In the genomic region with DNA sequence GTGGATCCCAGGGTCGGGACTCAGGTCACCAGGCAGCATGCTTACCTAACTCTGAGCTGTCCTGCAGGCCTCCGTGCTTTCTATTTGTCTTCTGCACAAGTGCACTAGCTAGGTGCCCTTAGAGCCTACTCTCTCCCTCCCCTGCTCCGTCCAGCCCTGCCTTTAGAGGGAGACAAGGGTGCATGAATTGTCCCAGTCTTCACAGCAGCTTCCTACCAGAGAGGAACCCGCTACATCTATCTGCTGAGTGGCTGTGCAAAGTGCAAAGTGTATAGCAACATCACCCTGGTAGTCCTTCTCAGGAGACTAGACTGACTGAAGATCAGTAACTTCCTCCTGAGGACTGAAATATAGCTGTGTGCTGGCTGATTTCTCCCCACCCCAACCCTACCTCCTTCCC, we compare ENCODE assay signal across 17 mouse cellular contexts. TPM values are rescaled to one million over a fixed set of nuclear protein-coding genes. Genes with fewer than 3 reads are reported as not detected.
DNase-seq lines count a peak whose midpoint lies in the region; ATAC-seq and TF ChIP-seq lines count a peak whose summit lies in the region.
"Had no signal": no experiment of that assay in that cellular context is flagged by ENCODE, and none has a peak within 500 bp of the region (broad histone marks: within the 10 kb centered on the region; RNA-seq: fewer than 3 reads in every experiment).

No protein-coding gene starts in this region.

- peak in 2 of 3 experiments; percentile 5 to 36; a peak in 2 of 6 replicates for TF ChIP-seq CTCF in MEL (IDR thresholded peaks at IDR 0.05 in 2 of 3, conservative IDR thresholded peaks at IDR 0.05 in 1 of 3; ENCODE audit: control insufficient read depth in 1 of 3, insufficient read depth in 1 of 3, low read depth in 2 of 3, low read length in 3 of 3, poor library complexity in 1 of 3, severe bottlenecking in 1 of 3)
- no peak; the same call in 1 of the 2 replicates for TF ChIP-seq CTCF in left cerebral cortex, adult 2 months (IDR thresholded peaks at IDR 0.05)

- intact Hi-C loops in left cerebral cortex, adult 2 months (cut with DNase I): no loop called here

- no peaks in the 10 kb centered on the region for H3K27me3 ChIP-seq in kidney, embryonic 15.5 days
- H3K27me3 ChIP-seq in MEL (ENCODE audit: control insufficient read depth in 1 of 2, insufficient read depth in 2 of 2, low read length in 2 of 2): no peaks in the 10 kb centered on the region
- H3K27me3 ChIP-seq in hindbrain, embryonic 16.5 days (replicated peaks; ENCODE audit: control insufficient read depth, insufficient read depth, low read length): no peaks in the 10 kb centered on the region
- H3K27me3 ChIP-seq: lung, embryonic 15.5 days had no signal

- DNase-seq in kidney, adult 11 months: peak; percentile 81
- DNase-seq in MEL (ENCODE audit: low read depth, low spot score): peak; percentile 76
- DNase-seq in kidney, adult 9 months: peak; percentile 82
- DNase-seq in lung, postnatal 10 days: peak; percentile 37
- no peak for DNase-seq in left cerebral cortex, adult 2 months (ENCODE audit: extremely low spot score in 1 of 2, low spot score in 2 of 2)
- DNase-seq in thymus, postnatal 10 days (ENCODE audit: low spot score in 2 of 2): no peak
- DNase-seq: adrenal gland, postnatal 25 days; cerebellum, adult 11-12 months; thymus, adult 18-20 months had no signal

- no peaks in the 10 kb centered on the region for H3K36me3 ChIP-seq in kidney, embryonic 15.5 days
- peaks cover 0 to 27% of the 10 kb centered on the region in 2 experiments; a peak in 2 of 4 replicates for H3K36me3 ChIP-seq in MEL (ENCODE audit: control insufficient read depth in 1 of 2, insufficient read depth in 2 of 2, low read length in 2 of 2)
- H3K36me3 ChIP-seq in hindbrain, embryonic 16.5 days (ENCODE audit: control insufficient read depth, insufficient read depth, low read length): no peaks in the 10 kb centered on the region
- H3K36me3 ChIP-seq: forebrain, embryonic 10.5 days; heart, embryonic 15.5 days; lung, embryonic 15.5 days had no signal

- no peak overlapping the region for H3K4me2 ChIP-seq in kidney, embryonic 15.5 days
- H3K4me2 ChIP-seq in hindbrain, embryonic 16.5 days (ENCODE audit: low read length): no peak overlapping the region
- H3K4me2 ChIP-seq: heart, embryonic 15.5 days; lung, embryonic 15.5 days had no signal

- H3K4me1 ChIP-seq in kidney, embryonic 15.5 days: no peaks in the 10 kb centered on the region
- H3K4me1 ChIP-seq in MEL (ENCODE audit: control insufficient read depth in 1 of 2, insufficient read depth in 2 of 2, low read length in 2 of 2): peaks cover 27 to 33% of the 10 kb centered on the region in 2 experiments
- no peaks in the 10 kb centered on the region for H3K4me1 ChIP-seq in hindbrain, embryonic 16.5 days (ENCODE audit: control insufficient read depth, insufficient read depth, low read depth, low read length)
- H3K4me1 ChIP-seq: forebrain, embryonic 10.5 days; heart, embryonic 15.5 days; lung, embryonic 15.5 days had no signal

- TF ChIP-seq RAD21 in MEL (IDR thresholded peaks at IDR 0.05; ENCODE audit: low read depth, low read length): peak; percentile 22

- 63% methylated on average over 4 of the region's 4 CpGs for WGBS in kidney, embryonic 15.5 days
- 72% methylated on average over 4 of the region's 4 CpGs for WGBS in hindbrain, embryonic 16.5 days

- H3K27ac ChIP-seq in kidney, embryonic 15.5 days: no peak overlapping the region
- H3K27ac ChIP-seq in MEL (ENCODE audit: control insufficient read depth, low read depth, low read length): peak overlapping the region; percentile 27
- H3K27ac ChIP-seq in left cerebral cortex, adult 2 months: no peak overlapping the region
- no peak overlapping the region for H3K27ac ChIP-seq in hindbrain, embryonic 16.5 days (ENCODE audit: low read depth, low read length)
- H3K27ac ChIP-seq: forebrain, embryonic 10.5 days; heart, embryonic 15.5 days; lung, embryonic 15.5 days had no signal

- no peak for TF ChIP-seq EP300 in MEL (IDR thresholded peaks at IDR 0.05; ENCODE audit: low read depth in 1 of 2, low read length in 2 of 2)

- no peak for ATAC-seq in kidney, embryonic 15.5 days (replicated peaks; ENCODE audit: low FRiP score)
- no peak for ATAC-seq in hindbrain, embryonic 16.5 days
- ATAC-seq: CD4-positive, CD25-positive, alpha-beta regulatory T cell, adult 4 months; midbrain, embryonic 16.5 days had no signal

- no peak overlapping the region for H3K4me3 ChIP-seq in kidney, embryonic 15.5 days (replicated peaks)
- H3K4me3 ChIP-seq in MEL (ENCODE audit: control insufficient read depth in 1 of 2, insufficient read depth in 1 of 2, low read depth in 2 of 2, low read length in 2 of 2): no peak overlapping the region
- H3K4me3 ChIP-seq in left cerebral cortex, adult 2 months: no peak overlapping the region
- H3K4me3 ChIP-seq in hindbrain, embryonic 16.5 days (ENCODE audit: low read length): no peak overlapping the region
- H3K4me3 ChIP-seq: forebrain, embryonic 10.5 days; heart, embryonic 15.5 days; lung, embryonic 15.5 days had no signal

- no peak for TF ChIP-seq POLR2A in MEL (IDR thresholded peaks at IDR 0.05; ENCODE audit: control insufficient read depth in 1 of 2, insufficient read depth in 1 of 2, low read depth in 1 of 2, low read length in 2 of 2, poor library complexity in 1 of 2)

- no peaks in the 10 kb centered on the region for H3K79me2 ChIP-seq in MEL (ENCODE audit: control insufficient read depth, insufficient read depth, low read length, poor library complexity)

- no peak overlapping the region for H3K9ac ChIP-seq in kidney, embryonic 15.5 days
- H3K9ac ChIP-seq in MEL (ENCODE audit: control insufficient read depth, low read depth, low read length, poor library complexity, severe bottlenecking): no peak overlapping the region
- no peak overlapping the region for H3K9ac ChIP-seq in hindbrain, embryonic 16.5 days (ENCODE audit: low read depth, low read length)
- H3K9ac ChIP-seq: heart, embryonic 15.5 days; lung, embryonic 15.5 days had no signal

- H3K9me3 ChIP-seq in kidney, embryonic 15.5 days (replicated peaks): no peaks in the 10 kb centered on the region
- no peaks in the 10 kb centered on the region for H3K9me3 ChIP-seq in MEL (replicated peaks; ENCODE audit: insufficient read depth, low read length)
- H3K9me3 ChIP-seq in hindbrain, embryonic 16.5 days (ENCODE audit: control insufficient read depth, low read length): no peaks in the 10 kb centered on the region
- H3K9me3 ChIP-seq: forebrain, embryonic 10.5 days; heart, embryonic 15.5 days; lung, embryonic 15.5 days had no signal

TF ChIP-seq in MEL, 35 proteins besides CTCF, POLR2A, EP300 and RAD21:
- no peak for TF ChIP-seq MAX (IDR thresholded peaks at IDR 0.05; ENCODE audit: low read length)
- 0 out of 2 replicates have a peak, but pooled peaks have one; percentile 3 for TF ChIP-seq SMC3 (IDR thresholded peaks at IDR 0.05; ENCODE audit: low read depth, low read length)

RNA-seq across cellular contexts. Expression of gene Rusc2, which starts 9.6 kb away (rescaled TPM):
- polyA plus RNA-seq in kidney, embryonic 15.5 days (2015; fragmentation: Nextera tagmentation; extraction: Ambion mirVana): 11.7 and 14.1 TPM in 2 replicates
- total RNA-seq in MEL (2012; rRNA removed): 2.4 and 4.7 TPM in 2 replicates
- polyA plus RNA-seq in MEL (2012; ENCODE audit: insufficient read depth in 1 of 2, insufficient read length in 2 of 2, low read depth in 1 of 2, low replicate concordance in 2 of 2, missing spikeins in 1 of 2): 1 to 10 TPM in 1 of 2 experiments, not detected in 1; 7.3 TPM
- total RNA-seq in left cerebral cortex, adult 2 months (2021): 100 to 1,000 TPM; 137 to 144 TPM
- polyA plus RNA-seq in hindbrain, embryonic 16.5 days (2015; fragmentation: Nextera tagmentation; extraction: Ambion mirVana): 70.8 and 86.8 TPM in 2 replicates
- polyA plus RNA-seq: CD4-positive, CD25-positive, alpha-beta regulatory T cell, adult 4 months had no signal

RNA-seq across cellular contexts. Expression of gene Fam166b, which starts 56.8 kb away (rescaled TPM):
- 0.27 and 0.44 TPM in 2 replicates for polyA plus RNA-seq in kidney, embryonic 15.5 days (2015; fragmentation: Nextera tagmentation; extraction: Ambion mirVana)
- total RNA-seq in MEL (2012; rRNA removed): not detected in 2 replicates
- polyA plus RNA-seq in MEL (2012; ENCODE audit: insufficient read depth in 1 of 2, insufficient read length in 2 of 2, low read depth in 1 of 2, low replicate concordance in 2 of 2, missing spikeins in 1 of 2): not detected
- total RNA-seq in left cerebral cortex, adult 2 months (2021): 1 to 10 TPM in 1 of 2 experiments, under 1 TPM in 1; 0.68 to 1.3 TPM
- 1.1 and 1.4 TPM in 2 replicates for polyA plus RNA-seq in hindbrain, embryonic 16.5 days (2015; fragmentation: Nextera tagmentation; extraction: Ambion mirVana)
- total RNA-seq: adrenal gland, postnatal 25 days; gastrocnemius, adult 18-20 months had no signal
- polyA plus RNA-seq: CD4-positive, CD25-positive, alpha-beta regulatory T cell, adult 4 months had no signal

Comparison
In these comparisons a context has a peak if more than half of its experiments do, and no peak if none do; other contexts are left out.
1. DNase-seq: peak in kidney, adult 11 months (single experiment), MEL (single experiment), kidney, adult 9 months (single experiment) and lung, postnatal 10 days (single experiment); none in left cerebral cortex, adult 2 months (0 of 2) and thymus, postnatal 10 days (0 of 2).